Mouse (Mus musculus): ENCODE results near the gene Zfp365.

Gene Zfp365

DNA sequence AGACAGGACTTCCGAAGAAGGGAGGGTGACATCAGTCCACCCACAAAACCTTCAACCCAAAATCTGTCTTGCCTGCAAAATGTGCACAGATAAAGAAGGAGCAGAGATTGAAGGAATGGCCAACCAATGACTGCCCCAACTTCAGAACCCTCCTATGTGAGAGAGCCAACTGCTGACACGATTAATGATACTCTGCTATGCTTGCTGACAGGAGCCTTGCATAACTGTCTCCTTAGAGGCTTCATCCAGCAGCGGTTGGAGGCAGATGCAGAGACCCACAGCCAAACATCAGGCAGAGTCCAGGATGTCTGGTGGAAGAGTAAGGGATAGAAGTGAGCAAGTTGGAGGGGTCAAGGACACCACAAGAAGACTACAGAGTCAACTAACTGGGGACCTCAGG, 73.3 kb downstream of the Zfp365 start:
- no peak for DNase-seq

DNA sequence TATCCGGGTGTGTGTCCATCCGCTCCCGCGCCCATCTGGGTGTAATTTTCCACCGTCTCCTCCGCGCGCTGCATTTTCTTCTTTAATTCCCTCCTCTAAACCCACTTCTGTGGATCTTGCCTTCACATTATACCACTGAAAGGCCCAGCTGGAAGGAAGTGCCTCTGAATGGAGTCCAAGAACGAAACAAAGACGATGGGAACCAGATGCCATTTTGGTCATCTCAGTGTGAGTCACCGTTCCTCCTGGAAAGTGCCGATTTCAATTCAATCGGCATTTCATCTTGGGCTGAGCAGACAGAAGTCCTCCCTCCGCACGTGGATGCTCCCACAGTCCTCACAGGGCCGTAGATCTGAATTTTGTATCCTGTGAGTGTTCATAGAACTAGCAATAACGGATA, 76.0 kb downstream of the Zfp365 start:
- DNase-seq = no peak

Data from thymus, postnatal 4 days (tissue).